Mouse (Mus musculus): ENCODE measurements around the gene Hoxd4.

Hoxd4 gene

GRCm38 (mm10) chr2:74692808-74693431, 18.8 kb upstream of the Hoxd4 start:
- DNase-seq (ENCODE audit: low spot score in 2 of 2), result no peak

GRCm38 (mm10) chr2:74693432-74693827, 18.3 kb upstream of the Hoxd4 start:
- no peak for DNase-seq (ENCODE audit: low spot score in 2 of 2)

GRCm38 (mm10) chr2:74694066-74694465, 17.7 kb upstream of the Hoxd4 start:
- no peak for DNase-seq (ENCODE audit: low spot score in 2 of 2)

DNA sequence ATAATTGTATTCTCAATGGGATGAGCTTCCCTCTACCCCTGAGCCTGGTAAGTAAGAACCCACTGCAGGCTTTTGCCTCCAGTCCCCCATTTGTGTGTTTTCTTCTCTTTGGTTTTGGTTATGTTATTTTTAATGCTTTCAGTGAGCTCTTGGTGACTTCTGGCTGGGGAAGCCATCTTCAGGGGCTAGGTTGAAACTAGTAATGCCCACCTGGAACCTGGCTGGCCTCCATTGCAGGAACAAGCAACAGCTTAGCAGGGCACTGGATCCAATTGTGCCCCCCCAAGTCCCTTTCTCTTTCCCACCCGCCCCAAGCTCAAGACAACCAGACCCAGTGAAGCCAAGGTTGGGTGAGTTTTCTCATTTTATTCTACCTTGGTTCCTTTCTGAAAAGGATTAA, 16.3 kb upstream of the Hoxd4 start:
- DNase-seq (ENCODE audit: low spot score in 2 of 2), result no peak

- no peak for DNase-seq (ENCODE audit: low spot score in 2 of 2)
Observed at GRCm38 (mm10) chr2:74695813-74696430, 15.8 kb upstream of the Hoxd4 start.

GRCm38 (mm10) chr2:74696442-74697335, 15.0 kb upstream of the Hoxd4 start:
- no peak for DNase-seq (ENCODE audit: low spot score in 2 of 2)

GRCm38 (mm10) chr2:74697567-74698121, 14.1 kb upstream of the Hoxd4 start, which contains the start of gene Hoxd9:
Gene Hoxd9, plus strand, starts transcription at chr2:74697727.
- DNase-seq (ENCODE audit: low spot score in 2 of 2), result no peak

GRCm38 (mm10) chr2:74698201-74699052, 13.3 kb upstream of the Hoxd4 start:
- no peak for DNase-seq (ENCODE audit: low spot score in 2 of 2)

GRCm38 (mm10) chr2:74699053-74699430, 12.7 kb upstream of the Hoxd4 start:
- DNase-seq (ENCODE audit: low spot score in 2 of 2), result no peak

DNA sequence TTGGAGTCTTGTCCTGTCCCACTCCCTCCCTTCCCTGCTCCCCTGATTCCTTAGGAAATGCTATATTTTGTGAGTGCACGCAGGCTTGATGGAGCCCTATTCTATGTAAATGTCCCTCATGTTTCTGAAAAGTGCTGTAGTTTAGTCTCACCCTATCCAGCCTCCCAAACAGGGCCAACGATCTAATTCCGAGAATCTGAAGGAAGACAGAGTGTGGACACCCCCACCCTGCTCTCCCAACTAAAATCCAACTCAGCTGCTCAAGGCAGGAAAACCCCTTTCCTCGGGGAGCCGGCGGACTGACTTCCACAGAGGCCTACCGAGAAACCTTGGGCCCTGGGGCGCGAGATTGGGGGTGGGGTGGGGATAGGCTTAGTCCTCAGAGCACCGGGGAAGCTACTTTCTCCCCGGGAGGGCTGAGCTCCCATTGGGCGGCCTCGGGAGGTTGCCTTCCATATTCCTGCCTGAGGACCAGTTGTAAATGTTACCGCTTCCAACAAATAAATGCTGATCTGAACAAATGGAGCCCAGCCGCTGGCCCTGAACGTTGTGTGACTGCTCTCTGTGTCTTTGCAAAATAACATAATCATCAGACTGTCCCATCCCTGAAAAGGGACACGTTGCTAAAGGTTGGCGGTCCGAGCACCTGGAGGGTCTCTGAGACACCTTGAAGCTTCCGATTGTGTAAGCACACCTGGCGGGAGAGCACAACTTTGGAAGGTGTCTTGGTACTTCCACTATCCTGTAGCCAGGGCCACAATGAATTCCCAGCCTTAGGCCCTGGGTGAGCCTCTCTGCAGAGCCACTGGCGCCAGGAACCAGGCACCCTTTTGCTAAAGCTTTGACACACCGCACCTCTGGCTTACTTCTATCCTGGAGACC, 11.8 kb upstream of the Hoxd4 start:
- no peak for DNase-seq (ENCODE audit: low spot score in 2 of 2)

DNA sequence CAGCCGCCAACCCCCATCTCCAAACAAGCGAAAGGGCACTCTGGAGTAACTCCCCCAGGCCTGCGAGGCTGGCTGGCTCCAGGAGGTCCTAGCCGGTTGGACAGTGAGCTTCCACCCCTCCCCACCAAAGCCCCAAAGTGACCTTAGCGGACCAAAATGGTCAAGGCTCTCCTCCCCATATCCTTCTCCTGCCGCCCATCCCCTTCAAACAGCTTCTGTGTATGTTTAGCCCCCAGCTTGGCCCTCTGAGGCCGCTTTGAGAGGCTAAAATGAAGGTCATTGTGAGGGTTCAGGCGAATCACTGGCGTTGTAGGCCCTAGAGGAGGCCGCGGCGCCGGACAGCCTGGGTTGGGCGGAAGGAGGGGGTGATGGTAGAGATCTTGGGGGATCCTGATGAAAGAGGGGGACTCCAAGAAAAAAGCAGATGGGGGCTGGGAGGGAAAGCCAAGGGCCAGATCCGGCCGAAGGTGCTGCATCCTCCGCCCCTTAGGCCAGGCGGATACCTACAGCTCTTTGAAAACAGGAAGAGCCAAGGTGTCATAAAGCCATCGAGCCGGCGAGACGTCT, 11.1 kb upstream of the Hoxd4 start:
- DNase-seq (ENCODE audit: low spot score in 2 of 2), result no peak

GRCm38 (mm10) chr2:74701949-74702819, 9.5 kb upstream of the Hoxd4 start:
- DNase-seq (ENCODE audit: low spot score in 2 of 2), result peak; percentile 20 to 73

DNA sequence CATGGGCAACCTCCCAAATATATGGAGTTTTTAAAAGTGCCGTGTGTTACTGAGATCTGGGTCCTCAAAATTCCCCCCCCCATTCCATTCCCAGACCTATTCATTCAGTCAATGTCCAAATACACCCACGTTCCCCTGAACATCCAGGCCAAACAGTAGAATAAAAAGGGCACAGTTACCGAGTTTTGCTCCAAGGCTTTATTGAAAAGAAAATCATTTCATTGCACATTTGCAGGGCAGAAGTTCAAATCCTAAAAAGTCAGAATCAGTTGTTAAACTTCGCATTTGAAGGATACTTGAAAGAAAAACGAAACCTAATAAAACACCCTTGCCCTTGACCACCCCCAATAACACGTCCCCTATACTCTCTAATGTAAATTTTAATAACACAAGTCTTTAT, 8.9 kb upstream of the Hoxd4 start:
- DNase-seq (ENCODE audit: low spot score in 2 of 2), result no peak

GRCm38 (mm10) chr2:74703317-74703716, 8.4 kb upstream of the Hoxd4 start:
- no peak for DNase-seq (ENCODE audit: low spot score in 2 of 2)

DNA sequence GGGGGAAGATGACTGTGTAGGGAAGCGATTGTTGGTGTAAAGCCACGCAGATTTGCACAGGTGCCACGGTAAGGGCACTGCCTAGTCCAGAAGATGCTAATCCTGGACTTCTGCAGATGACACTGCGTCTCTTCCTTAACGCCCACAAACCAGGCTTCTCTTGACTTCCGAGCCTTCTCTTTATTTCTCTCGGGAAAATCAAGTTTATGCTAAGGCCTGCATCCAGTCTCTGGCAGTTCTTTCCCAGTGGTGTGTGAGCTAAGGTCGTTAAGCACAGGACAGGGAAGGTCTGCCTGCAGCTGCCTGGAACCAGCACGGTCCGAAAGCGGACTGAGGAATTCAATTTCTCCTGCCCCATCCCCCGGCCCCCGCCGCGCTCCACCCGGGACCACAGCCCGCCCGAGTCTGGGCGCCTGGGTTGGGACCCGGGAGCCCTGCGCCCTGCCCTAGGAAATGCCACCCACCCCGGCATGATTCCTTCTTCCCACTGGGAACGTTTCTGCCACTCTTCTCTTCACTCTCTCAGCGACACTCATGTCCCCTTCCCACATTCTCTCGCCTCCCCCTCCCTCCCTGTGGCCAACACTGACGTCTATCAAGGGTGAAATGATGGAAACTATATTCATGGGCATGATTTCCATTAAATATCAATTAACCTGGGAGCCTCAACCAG, 7.9 kb upstream of the Hoxd4 start:
- DNase-seq (ENCODE audit: low spot score in 2 of 2), result no peak

- no peak for DNase-seq (ENCODE audit: low spot score in 2 of 2)
Observed at GRCm38 (mm10) chr2:74704393-74704998, 7.2 kb upstream of the Hoxd4 start, which contains the start of gene Hoxd8. Gene Hoxd8, plus strand, starts transcription at chr2:74704615.

- DNase-seq (ENCODE audit: low spot score in 2 of 2), result no peak
Observed at GRCm38 (mm10) chr2:74704999-74705466, 6.7 kb upstream of the Hoxd4 start.

Data from thymus, postnatal 10 days (tissue).